Mouse (Mus musculus): ENCODE data around the gene Obp2a. TPM values are rescaled to one million over a fixed set of nuclear protein-coding genes. Genes with fewer than 3 reads are reported as not detected.
"Not testable (repeated sequence)": the region's sequence is repeated elsewhere in the genome, so short reads cannot be mapped to it uniquely, and the experiment has no call there.

Gene Obp2a
- polyA plus RNA-seq, 1 experiment = not detected

DNA sequence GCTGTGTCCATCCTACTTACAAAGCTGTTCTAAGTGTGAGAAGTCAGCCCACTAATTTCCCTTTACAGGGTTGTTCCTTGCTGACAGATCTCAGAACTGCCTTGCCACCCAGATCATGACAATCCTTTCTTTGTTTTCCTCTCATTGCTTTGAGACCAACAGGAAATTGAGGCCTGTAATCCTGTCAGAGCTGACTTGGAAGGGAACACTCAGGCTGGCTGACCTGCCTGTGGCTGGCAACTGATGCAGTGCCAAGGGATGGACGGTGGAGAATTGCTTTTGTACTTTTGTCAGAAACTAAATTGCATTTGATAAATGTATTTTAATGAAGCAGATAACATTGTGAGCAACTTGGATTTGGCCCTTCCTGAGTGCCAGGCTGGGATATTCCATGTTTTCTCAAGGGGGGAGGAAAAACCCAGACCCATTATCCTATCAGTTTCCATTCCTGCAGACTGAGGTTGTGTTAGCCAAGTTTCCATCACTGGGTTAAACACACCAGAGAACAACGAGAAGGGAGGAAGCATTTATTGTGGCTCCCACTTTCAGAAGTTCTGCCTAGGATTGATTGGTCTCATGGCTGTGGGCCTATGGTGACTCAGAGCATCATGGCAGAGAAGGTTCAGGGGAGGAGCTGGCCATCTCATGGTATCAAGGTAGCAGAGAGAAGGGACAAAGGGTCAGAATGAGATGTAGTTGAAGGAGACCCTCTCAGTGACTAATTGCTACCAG lies 33.5 kb downstream of the Obp2a start:
- no peak overlapping the region for H3K4me3 ChIP-seq (replicated peaks; ENCODE audit: control insufficient read depth, low read depth, low read length)
- WGBS = 49% methylated on average over 2 of the region's 2 CpGs
- TF ChIP-seq CTCF (IDR thresholded peaks at IDR 0.05; ENCODE audit: control insufficient read depth, insufficient read depth, low read length) = no peak
- TF ChIP-seq POLR2A (IDR thresholded peaks at IDR 0.05; ENCODE audit: borderline replicate concordance, control insufficient read depth, low read depth, low read length) = no peak
- H3K27ac ChIP-seq (ENCODE audit: control insufficient read depth, insufficient read depth, low read depth, low read length, poor library complexity) = no peak overlapping the region
- no peaks in the 10 kb centered on the region for H3K4me1 ChIP-seq (ENCODE audit: control insufficient read depth, insufficient read depth, low read length)

DNA sequence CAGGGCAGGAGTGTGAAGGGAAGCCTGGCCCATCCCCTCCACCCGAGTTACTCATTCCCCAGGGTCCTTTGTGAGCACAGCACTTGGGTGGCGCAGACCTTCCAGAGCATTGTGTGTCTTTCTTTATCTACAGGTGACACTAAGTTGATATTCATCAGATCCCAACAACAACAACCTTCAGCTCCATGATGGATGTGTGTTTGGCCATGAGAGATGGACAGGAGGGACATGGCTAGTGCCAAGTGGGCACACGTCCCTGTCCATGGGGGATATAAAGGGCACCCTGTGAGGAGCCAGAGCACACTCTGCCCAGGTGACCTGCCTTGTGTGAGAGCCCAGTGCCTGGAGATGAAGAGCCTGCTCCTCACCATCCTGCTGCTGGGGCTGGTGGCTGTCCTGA lies 36.9 kb downstream of the Obp2a start, which contains the start of gene Obp2b:
Gene Obp2b, plus strand, starts transcription at position 301 of the 400 bp plus-strand sequence.
- H3K4me3 ChIP-seq (replicated peaks; ENCODE audit: control insufficient read depth, low read depth, low read length); H3K4me1 ChIP-seq (ENCODE audit: control insufficient read depth, insufficient read depth, low read length); H3K27ac ChIP-seq (ENCODE audit: control insufficient read depth, insufficient read depth, low read depth, low read length, poor library complexity): not testable (repeated sequence)
- WGBS = 76% methylated on average over 3 of the region's 3 CpGs

DNA sequence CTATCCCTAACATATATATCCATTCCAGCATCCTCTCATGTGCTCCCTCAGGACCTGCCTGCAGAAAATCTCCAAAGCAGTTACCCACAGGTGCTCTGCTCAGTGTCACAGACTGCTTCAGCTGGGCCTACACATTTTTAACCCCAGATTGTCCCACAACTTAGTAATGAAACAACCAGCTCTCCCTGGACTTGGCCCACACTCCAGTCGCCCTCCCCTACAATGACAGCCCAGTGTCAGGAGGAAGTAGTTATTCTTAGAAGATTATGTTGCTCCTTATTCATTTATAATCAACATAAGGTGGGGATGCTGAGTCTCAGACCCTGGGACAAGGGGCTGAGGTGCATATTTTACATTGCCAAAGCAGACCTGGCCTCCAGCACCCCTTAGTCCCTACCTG lies 41.8 kb downstream of the Obp2a start:
- no peaks in the 10 kb centered on the region for H3K4me1 ChIP-seq (ENCODE audit: control insufficient read depth, insufficient read depth, low read length)
- no peak overlapping the region for H3K27ac ChIP-seq (ENCODE audit: control insufficient read depth, insufficient read depth, low read depth, low read length, poor library complexity)
- 38% methylated on average over 1 of the region's 1 CpGs for WGBS
- H3K4me3 ChIP-seq (replicated peaks; ENCODE audit: control insufficient read depth, low read depth, low read length) = no peak overlapping the region
- TF ChIP-seq CTCF (IDR thresholded peaks at IDR 0.05; ENCODE audit: control insufficient read depth, insufficient read depth, low read length) (no peak), POLR2A (IDR thresholded peaks at IDR 0.05; ENCODE audit: borderline replicate concordance, control insufficient read depth, low read depth, low read length) (no peak)

Other genes starting within 250 kb of the Obp2a start
- not detected in 2 replicates for gene Clic3, start 243.2 kb upstream of the Obp2a start, polyA plus RNA-seq (2011; ENCODE audit: insufficient read depth, insufficient read length, low replicate concordance, missing spikeins)
- 42.2 and 114 TPM in 2 replicates for gene Paxx, start 238.9 kb upstream of the Obp2a start, polyA plus RNA-seq (2011; ENCODE audit: insufficient read depth, insufficient read length, low replicate concordance, missing spikeins)
- 9.3 TPM in 1 of 2 replicates, not detected in the other for gene Ptgds, start 230.0 kb upstream of the Obp2a start, polyA plus RNA-seq (2011; ENCODE audit: insufficient read depth, insufficient read length, low replicate concordance, missing spikeins)
- gene Lcn12, start 206.1 kb upstream of the Obp2a start, polyA plus RNA-seq (2011; ENCODE audit: insufficient read depth, insufficient read length, low replicate concordance, missing spikeins) = not detected in 2 replicates
- 18.5 and 30.4 TPM in 2 replicates for gene Fbxw5, start 199.3 kb upstream of the Obp2a start, polyA plus RNA-seq (2011; ENCODE audit: insufficient read depth, insufficient read length, low replicate concordance, missing spikeins)
- gene C8g, start 198.3 kb upstream of the Obp2a start, polyA plus RNA-seq (2011; ENCODE audit: insufficient read depth, insufficient read length, low replicate concordance, missing spikeins) = 1.6 and 6.2 TPM in 2 replicates
- gene Traf2, start 153.1 kb upstream of the Obp2a start, polyA plus RNA-seq (2011; ENCODE audit: insufficient read depth, insufficient read length, low replicate concordance, missing spikeins) = 14.5 and 22.7 TPM in 2 replicates
- 46.6 and 73.8 TPM in 2 replicates for gene Edf1, start 142.2 kb upstream of the Obp2a start, polyA plus RNA-seq (2011; ENCODE audit: insufficient read depth, insufficient read length, low replicate concordance, missing spikeins)
- 1.1 and 9.7 TPM in 2 replicates for gene Mamdc4, start 125.2 kb upstream of the Obp2a start, polyA plus RNA-seq (2011; ENCODE audit: insufficient read depth, insufficient read length, low replicate concordance, missing spikeins)
- gene Phpt1, start 124.8 kb upstream of the Obp2a start, polyA plus RNA-seq (2011; ENCODE audit: insufficient read depth, insufficient read length, low replicate concordance, missing spikeins) = 12.3 and 16.4 TPM in 2 replicates
- gene Ajm1, start 118.3 kb upstream of the Obp2a start, polyA plus RNA-seq (2011; ENCODE audit: insufficient read depth, insufficient read length, low replicate concordance, missing spikeins) = 0.34 and 0.92 TPM in 2 replicates
- 33.4 and 38.2 TPM in 2 replicates for gene Rabl6, start 91.5 kb upstream of the Obp2a start, polyA plus RNA-seq (2011; ENCODE audit: insufficient read depth, insufficient read length, low replicate concordance, missing spikeins)
- not detected in 2 replicates for gene Ccdc183, start 82.4 kb upstream of the Obp2a start, polyA plus RNA-seq (2011; ENCODE audit: insufficient read depth, insufficient read length, low replicate concordance, missing spikeins)
- gene Tmem141, start 78.0 kb upstream of the Obp2a start, polyA plus RNA-seq (2011; ENCODE audit: insufficient read depth, insufficient read length, low replicate concordance, missing spikeins) = 17.3 and 20.9 TPM in 2 replicates
- gene Fcna, start 72.0 kb upstream of the Obp2a start, polyA plus RNA-seq (2011; ENCODE audit: insufficient read depth, insufficient read length, low replicate concordance, missing spikeins) = 14.7 and 28.0 TPM in 2 replicates
- not detected in 2 replicates for gene Lcn8, start 46.9 kb upstream of the Obp2a start, polyA plus RNA-seq (2011; ENCODE audit: insufficient read depth, insufficient read length, low replicate concordance, missing spikeins)
- gene Lcn5, start 42.1 kb upstream of the Obp2a start, polyA plus RNA-seq (2011; ENCODE audit: insufficient read depth, insufficient read length, low replicate concordance, missing spikeins) = not detected in 2 replicates
- not detected in 2 replicates for gene Lcn6, start 23.3 kb upstream of the Obp2a start, polyA plus RNA-seq (2011; ENCODE audit: insufficient read depth, insufficient read length, low replicate concordance, missing spikeins)
- not detected in 2 replicates for gene Lcn10, start 17.3 kb upstream of the Obp2a start, polyA plus RNA-seq (2011; ENCODE audit: insufficient read depth, insufficient read length, low replicate concordance, missing spikeins)
- gene Bmyc, start 6.7 kb downstream of the Obp2a start, polyA plus RNA-seq (2011; ENCODE audit: insufficient read depth, insufficient read length, low replicate concordance, missing spikeins) = 4.1 and 6.7 TPM in 2 replicates
- gene Obp2b, start 37.0 kb downstream of the Obp2a start, polyA plus RNA-seq (2011; ENCODE audit: insufficient read depth, insufficient read length, low replicate concordance, missing spikeins) = not detected in 2 replicates
- not detected in 2 replicates for gene Lcn3, start 65.5 kb downstream of the Obp2a start, polyA plus RNA-seq (2011; ENCODE audit: insufficient read depth, insufficient read length, low replicate concordance, missing spikeins)
- gene Lcn11, start 77.0 kb downstream of the Obp2a start, polyA plus RNA-seq (2011; ENCODE audit: insufficient read depth, insufficient read length, low replicate concordance, missing spikeins) = not detected in 2 replicates
- not detected in 2 replicates for gene Gm13539, start 82.2 kb downstream of the Obp2a start, polyA plus RNA-seq (2011; ENCODE audit: insufficient read depth, insufficient read length, low replicate concordance, missing spikeins)
- gene Glt6d1, start 115.8 kb downstream of the Obp2a start, polyA plus RNA-seq (2011; ENCODE audit: insufficient read depth, insufficient read length, low replicate concordance, missing spikeins) = not detected in 2 replicates
- not detected in 2 replicates for gene Lcn9, start 123.1 kb downstream of the Obp2a start, polyA plus RNA-seq (2011; ENCODE audit: insufficient read depth, insufficient read length, low replicate concordance, missing spikeins)
- gene Sohlh1, start 147.2 kb downstream of the Obp2a start, polyA plus RNA-seq (2011; ENCODE audit: insufficient read depth, insufficient read length, low replicate concordance, missing spikeins) = not detected in 2 replicates
- 1.8 and 4.8 TPM in 2 replicates for gene Kcnt1, start 163.7 kb downstream of the Obp2a start, polyA plus RNA-seq (2011; ENCODE audit: insufficient read depth, insufficient read length, low replicate concordance, missing spikeins)

Measured in bone marrow, adult 2 months (tissue).